Mouse (Mus musculus) kidney, postnatal 25 days (tissue): Measurements from ENCODE around the gene Xylt2.

Source experiments
- DNase-seq, 2 experiments: peaks; one replicate each; pipeline ENCODE4 v3.0.0; 2021; ENCODE audit warnings: mixed read lengths in 2 of 2

Xylt2 gene

GRCm38 (mm10) chr11:94675446-94675845, 1.9 kb downstream of the Xylt2 start:
- peak in 1 of 2 experiments; percentile 43 for DNase-seq

- DNase-seq: no peak
Observed at GRCm38 (mm10) chr11:94674984-94675383, 2.3 kb downstream of the Xylt2 start.

GRCm38 (mm10) chr11:94665281-94665680, 12.0 kb downstream of the Xylt2 start:
- DNase-seq: peak; percentile 52 to 80

GRCm38 (mm10) chr11:94661344-94661743, 16.0 kb downstream of the Xylt2 start:
- peak in 1 of 2 experiments; percentile 29 for DNase-seq

GRCm38 (mm10) chr11:94653663-94654436, 23.5 kb downstream of the Xylt2 start, which contains the start of the genes Mrpl27 and Eme1:
TSS of gene Mrpl27 (plus strand) at chr11:94653767.
TSS of gene Eme1 (minus strand) at chr11:94653964.
- peak; percentile 89 to 91 for DNase-seq

GRCm38 (mm10) chr11:94652973-94653372, 24.3 kb downstream of the Xylt2 start:
- no peak for DNase-seq

- peak in 1 of 2 experiments; percentile 21 for DNase-seq
Observed at GRCm38 (mm10) chr11:94651241-94651640, 26.1 kb downstream of the Xylt2 start.

- no peak for DNase-seq
Observed at GRCm38 (mm10) chr11:94646457-94646856, 30.9 kb downstream of the Xylt2 start.

- no peak for DNase-seq
Observed at GRCm38 (mm10) chr11:94644461-94645219, 32.7 kb downstream of the Xylt2 start.

- peak; percentile 68 to 81 for DNase-seq
Observed at GRCm38 (mm10) chr11:94634431-94634830, 42.9 kb downstream of the Xylt2 start.

GRCm38 (mm10) chr11:94632988-94633387, 44.3 kb downstream of the Xylt2 start:
- DNase-seq: no peak

GRCm38 (mm10) chr11:94631969-94632368, 45.3 kb downstream of the Xylt2 start:
- no peak for DNase-seq

- DNase-seq: peak; percentile 36 to 46
Observed at GRCm38 (mm10) chr11:94630199-94631011, 46.9 kb downstream of the Xylt2 start.

- no peak for DNase-seq
Observed at GRCm38 (mm10) chr11:94629884-94630198, 47.5 kb downstream of the Xylt2 start.

- DNase-seq: peak; percentile 89 to 94
Observed at GRCm38 (mm10) chr11:94629199-94629883, 48.0 kb downstream of the Xylt2 start, which contains the start of gene Lrrc59. TSS of gene Lrrc59 (plus strand) at chr11:94629767.

GRCm38 (mm10) chr11:94622162-94622561, 55.2 kb downstream of the Xylt2 start:
- no peak for DNase-seq

GRCm38 (mm10) chr11:94621458-94621852, 55.9 kb downstream of the Xylt2 start:
- DNase-seq: no peak

- DNase-seq: peak; percentile 26 to 60
Observed at GRCm38 (mm10) chr11:94620766-94621457, 56.4 kb downstream of the Xylt2 start.

- no peak for DNase-seq
Observed at GRCm38 (mm10) chr11:94617646-94618045, 59.7 kb downstream of the Xylt2 start.

- DNase-seq: no peak
Observed at GRCm38 (mm10) chr11:94615494-94615893, 61.8 kb downstream of the Xylt2 start.

- no peak for DNase-seq
Observed at GRCm38 (mm10) chr11:94614603-94615002, 62.7 kb downstream of the Xylt2 start.
